Mouse (Mus musculus) spleen, postnatal 14 days (tissue): Measurements from ENCODE around the gene Nop10.

ENCODE experiments used
- DNase-seq, 2 experiments: peaks; one replicate each; pipeline ENCODE4 v3.0.0; 2021 to 2022; ENCODE audit warnings: low spot score in 2 of 2

Nop10 gene

DNA sequence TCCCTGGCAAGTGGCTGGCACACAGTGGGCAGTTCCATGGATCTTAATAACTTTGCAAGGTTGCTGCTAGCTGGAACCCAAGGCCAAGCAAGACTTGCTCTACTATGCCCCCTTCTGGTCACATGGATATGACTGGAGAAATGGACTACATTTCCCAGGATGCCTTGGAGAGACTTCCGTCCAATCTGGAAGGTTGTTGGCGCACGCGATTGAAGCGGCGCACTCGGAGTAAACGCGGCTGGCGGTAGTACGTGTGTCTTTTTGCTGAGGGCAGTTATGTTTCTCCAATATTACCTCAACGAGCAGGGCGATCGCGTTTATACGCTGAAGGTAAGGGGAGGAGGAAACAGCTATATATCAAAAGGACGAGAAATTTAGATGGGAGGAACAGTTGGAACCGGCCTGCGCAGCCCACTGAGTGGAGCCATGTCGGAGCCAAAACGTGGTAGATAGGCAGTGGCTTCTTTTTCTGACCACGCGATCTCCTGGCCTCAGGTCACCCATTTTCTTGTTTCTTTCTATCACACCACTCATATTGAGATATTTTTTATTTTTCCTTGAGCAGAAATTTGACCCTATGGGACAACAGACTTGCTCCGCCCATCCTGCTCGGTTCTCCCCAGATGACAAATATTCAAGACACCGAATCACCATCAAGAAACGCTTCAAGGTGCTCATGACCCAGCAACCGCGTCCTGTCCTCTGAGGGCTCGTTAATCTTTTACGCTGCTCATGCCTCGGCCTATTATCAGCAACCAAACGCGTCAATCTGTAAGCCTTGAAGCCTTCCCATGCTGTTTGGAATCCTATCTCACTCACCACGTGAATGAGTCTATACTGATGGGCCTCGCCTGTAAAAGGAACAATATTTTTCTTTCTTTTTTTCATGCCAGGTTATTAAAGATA, at the start of gene Nop10:
TSS of gene Nop10 (plus strand) at position 179 of the 906 bp plus-strand sequence.
- peak; percentile 53 to 77 for DNase-seq

DNA sequence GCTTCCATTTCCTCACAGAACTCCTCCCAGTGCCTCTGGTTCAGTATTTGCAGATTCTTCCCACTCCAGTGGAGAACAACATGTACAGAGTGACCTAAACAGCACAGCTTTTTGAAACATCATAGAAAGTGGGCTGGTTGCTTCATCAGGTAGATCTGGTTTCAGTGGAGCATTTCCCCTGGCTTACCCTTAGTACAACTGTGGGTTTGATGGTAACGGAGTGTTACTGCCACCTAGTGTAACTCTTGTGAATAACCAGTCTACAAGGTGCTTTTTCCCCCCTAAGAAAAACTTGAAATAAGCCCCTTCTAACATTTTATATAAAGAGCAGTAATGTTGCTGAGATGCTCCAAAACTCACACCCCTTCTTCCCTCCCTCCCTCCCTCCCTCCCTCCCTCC, 45.7 kb upstream of the Nop10 start:
- DNase-seq = no peak

DNA sequence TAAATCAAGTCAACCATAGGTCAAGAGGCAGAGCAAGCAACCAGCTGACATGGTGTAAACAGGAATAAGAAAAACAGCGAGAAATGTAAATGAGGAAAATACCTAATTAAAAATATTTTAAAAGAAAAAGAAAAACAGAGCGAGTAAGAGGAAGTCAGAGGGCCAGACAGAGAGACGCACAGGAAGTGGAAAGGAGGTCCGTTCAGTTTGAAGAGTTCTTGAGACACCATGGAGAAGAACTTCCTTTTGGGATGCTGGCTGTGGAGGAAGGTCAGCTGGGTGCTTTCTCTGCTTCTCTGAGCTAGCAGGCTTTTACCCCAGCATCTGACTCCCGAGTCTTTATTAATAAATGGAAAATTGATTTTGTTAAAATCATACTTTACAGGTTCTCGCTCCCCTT, 44.1 kb upstream of the Nop10 start:
- DNase-seq = no peak

DNA sequence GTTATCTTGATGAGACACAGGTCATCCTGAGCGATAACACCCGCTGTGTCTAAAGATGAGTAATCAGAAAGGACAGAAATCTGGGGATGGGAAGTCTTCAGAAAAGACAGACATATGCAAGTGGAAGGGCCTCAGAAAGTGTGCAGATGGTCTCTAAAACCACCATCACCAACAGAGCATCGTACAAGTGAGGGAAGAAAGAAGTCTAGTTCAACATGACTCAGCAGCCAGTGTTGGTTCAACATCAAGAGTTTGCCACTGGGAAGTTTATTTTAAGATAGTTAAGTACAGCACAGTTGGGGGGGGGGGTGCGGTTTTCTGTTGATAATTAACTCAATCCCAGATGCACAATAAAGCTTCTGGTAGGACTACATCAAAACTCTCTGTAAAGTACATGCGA, 40.8 kb upstream of the Nop10 start:
- DNase-seq = no peak

DNA sequence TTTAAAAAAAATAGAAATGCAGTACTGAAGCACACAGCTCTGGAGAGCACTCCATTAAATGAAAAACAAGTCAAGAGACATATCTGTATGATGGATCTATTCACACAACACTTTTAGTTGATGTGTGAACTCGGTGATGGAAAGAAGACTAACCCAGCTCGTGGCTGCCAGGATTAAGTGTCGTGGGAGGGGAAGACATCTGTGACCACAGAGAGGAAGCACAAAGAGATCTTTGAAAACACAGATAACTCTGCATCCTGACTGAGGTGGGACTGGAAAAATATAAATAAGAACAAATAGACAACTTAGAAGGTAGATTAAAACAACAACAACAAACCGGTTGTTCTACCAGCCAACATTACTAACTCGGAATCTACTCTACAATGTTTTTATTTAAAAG, 39.1 kb upstream of the Nop10 start:
- no peak for DNase-seq

DNA sequence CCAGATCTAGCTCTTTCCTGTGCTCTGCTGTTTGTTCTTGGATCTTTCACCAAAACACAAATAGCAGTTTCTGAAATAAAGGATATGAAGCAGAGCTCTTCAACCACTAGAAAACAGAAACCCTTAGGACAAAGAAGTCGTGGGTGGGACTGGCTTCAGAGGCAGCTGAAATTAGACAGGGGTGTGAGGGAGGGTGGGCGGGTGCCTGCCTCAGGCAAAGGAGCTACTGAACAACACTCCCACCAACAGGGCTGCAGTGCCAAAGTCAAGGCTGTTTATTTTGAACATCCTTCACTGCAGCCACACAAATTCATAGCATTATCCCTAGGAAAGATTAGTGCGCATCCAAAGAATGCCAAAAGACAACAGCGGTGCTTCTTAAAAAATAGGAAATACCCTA, 37.4 kb upstream of the Nop10 start:
- no peak for DNase-seq

DNA sequence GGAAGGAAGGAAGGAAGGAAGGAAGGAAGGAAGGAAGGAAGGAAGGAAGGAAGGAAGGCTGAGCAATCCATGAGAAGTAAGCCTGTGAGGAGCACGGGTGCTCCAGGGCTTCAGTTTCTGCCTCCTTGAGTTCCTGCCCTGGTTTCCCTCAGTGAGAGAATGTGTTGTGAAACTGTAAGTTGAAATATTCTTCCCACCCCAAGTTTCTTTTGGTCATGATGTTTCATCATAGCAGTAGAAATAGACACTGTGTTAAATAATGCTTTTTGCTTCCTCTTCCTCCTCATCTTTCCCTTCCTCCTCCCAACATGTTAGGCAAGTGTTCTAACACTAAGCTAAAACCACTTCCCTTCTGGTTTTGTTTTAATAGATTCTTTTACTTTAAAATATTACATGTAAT, 29.1 kb upstream of the Nop10 start:
- no peak for DNase-seq

DNA sequence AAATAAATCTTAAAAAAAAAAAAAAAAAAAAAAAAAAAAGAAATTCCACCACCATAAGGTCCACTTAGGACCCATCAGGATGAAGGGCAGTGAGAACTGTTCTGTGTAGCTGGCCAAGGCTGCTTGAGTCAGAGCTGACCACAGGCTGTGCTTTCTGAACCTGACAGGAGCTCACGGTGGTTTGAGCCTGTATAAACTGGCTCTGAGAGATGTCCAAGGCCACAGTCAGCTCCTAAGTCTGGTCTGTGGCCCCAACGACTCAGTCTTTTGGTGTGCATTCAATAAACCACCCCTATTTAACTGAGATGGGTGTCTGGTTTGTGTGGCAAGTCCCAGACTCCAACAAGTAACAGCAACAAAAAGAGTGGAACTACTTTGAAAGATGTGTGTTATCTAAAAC, 25.1 kb upstream of the Nop10 start:
- DNase-seq = no peak

DNA sequence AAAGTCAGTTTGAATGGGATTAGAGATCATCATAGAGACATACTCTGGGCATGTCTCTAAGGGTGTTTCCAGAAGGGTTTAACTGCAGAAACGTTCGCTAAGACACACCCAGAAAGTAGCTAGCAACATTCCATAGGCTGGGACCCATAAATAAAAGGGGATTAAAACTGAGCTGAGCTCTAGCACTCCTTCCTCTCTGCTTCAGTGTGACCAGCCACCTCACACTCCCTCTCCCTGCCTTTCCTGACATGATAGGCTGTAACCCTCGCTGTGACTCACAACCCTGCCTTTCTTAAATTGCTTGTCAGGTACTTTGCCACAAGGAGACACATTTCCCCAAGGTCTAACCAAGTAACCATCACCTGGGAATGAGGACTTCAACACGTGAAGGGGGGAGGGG, 23.7 kb upstream of the Nop10 start:
- no peak for DNase-seq

DNA sequence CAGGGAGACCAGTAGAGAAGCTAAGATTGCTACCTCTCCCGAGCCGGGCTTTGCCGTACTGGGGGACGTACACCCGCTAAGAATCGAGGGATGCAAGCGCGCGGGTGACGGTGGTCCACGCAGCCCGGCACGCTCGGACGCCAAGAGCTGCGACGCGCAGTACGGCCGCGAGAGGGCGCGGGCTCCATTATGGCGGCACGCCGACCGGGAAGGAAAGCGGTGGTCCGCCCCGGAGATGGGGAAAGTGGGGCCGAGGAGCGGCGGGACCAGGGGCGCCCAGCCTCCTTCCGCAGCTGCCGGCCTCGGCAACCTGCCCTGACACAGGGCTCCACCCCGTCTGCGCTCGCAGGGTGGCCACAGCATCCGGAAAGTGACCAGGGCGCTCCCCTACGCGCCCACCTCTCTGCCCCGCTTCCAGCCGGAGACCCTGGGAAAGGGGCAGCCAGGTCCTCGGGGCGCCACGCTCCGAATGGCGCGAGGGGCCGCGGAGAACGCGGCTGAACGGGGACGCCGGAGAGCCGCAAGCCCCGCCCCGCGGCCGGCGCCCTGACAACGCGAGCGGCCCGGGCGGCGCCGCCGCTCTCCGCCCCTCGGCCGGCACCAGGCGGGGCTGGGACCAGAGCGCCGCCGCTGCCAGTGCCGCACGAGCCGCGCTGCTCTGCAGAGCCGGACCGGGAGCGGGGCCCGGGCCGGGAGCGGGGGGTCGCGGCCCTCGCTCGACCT, 22.4 kb upstream of the Nop10 start, which contains the start of gene Lpcat4:
TSS of gene Lpcat4 (plus strand) at position 257 of the 723 bp plus-strand sequence.
- peak; percentile 72 to 84 for DNase-seq

DNA sequence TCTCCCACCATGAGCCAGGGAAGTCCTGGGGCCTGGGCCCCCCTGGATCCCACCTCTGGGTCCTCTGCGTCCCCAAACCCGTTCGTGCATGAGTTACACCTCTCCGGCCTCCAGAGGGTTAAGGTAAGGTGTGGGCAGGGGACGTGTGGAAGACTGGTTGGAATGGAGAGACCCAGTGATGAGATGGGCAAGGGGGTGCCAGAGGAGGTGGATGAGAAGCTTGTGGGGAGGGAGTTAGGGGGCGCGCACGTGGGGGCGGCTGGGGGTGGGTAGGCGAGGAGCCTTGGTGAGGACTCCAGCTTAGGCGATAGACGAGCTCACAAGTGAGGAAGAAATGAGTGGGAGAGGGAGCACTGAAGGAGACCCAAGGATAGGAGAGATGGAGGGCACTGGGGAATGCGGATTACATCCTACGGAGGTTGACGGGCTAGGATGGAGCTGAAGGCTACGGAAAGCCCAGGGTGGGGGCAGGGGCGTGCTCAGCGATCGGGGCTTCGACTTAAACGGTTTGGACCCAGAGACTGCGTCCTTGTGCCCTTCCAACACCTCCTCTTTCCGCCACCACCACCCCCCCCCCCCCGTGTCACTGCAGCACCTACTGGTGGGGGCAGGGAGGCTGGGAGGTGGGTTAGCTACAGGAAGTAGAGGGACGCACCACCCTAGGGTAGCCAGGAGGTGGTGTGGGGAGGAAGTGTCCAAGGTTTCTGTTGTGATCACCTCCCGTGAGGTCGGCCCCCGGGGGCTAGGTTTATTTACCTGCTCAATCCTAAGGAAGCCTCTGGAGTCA, 21.6 kb upstream of the Nop10 start:
- no peak for DNase-seq

DNA sequence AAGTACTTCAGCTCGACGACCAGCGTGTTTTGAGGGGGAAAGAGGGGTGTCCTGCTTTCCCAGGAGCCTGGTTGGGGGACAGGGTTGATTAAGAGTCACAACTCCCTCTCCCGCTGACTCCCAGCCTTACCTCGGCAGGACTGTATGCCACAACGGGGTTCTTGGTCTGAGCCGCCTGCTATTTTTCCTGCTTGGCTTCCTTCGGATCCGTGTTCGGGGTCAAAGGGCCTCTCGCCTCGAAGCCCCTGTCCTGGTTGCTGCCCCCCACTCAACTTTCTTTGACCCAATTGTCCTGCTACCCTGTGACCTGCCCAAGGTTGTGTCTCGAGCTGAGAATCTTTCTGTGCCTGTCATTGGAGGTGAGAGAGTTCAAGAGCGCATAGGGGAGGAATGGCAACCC, 19.9 kb upstream of the Nop10 start:
- DNase-seq = no peak

DNA sequence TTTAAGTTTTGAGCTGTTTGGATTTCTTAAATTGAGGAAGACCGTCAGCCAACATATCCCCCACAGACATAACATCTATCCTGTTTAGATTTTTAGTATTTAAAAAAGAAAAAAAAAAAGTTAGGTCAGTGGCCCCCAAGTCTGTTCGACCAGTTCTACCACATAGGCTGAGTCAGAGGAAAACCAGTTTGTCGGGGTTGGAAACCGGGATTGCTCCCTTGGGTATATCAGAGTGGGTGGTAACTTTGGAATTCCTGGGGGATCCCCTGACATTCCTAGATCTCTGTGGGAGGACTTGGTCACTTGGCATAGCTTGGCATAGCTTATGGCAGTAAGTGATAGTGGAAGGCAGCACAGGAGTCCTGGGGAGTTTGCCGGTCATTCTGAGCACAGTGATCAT, 16.4 kb upstream of the Nop10 start:
- DNase-seq = no peak

DNA sequence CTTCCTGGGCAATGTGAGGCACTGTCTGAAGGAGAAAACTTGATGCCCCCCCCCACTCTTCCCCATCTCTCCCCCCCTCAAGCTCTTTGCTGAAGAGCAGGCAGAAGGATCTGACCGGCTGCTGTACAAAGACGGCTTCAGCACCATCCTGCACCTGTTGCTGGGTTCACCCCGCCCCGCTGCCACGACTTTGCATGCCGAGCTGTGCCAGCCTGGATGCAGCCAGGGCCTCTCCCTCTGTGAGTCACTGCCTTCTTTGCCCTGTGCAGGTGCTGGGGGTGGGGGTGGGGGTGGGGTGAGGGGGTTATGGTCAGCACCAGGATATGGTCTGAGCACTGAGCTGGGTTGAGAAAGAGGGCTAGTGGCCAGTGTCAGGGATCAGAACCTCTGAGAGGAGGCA, 15.5 kb upstream of the Nop10 start:
- DNase-seq = no peak

DNA sequence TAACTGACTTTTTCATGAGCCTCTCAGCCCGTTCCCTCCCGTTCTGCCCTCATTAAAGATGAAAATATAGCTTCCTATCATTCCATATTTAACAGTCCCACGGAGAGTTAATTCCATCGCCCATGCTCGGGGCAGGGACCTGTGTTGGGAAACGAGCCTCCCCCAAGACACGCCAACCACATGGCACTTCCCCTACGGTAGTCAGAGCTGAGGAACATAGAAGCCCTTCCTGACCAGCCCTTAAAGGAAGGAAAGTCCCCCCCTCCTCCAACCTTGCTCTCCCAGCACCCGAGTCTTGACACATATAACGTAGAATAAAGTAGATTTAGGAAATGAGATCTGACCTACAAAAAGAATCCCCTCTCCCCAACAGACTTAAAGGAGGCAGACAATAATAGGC, 14.4 kb upstream of the Nop10 start:
- no peak for DNase-seq

DNA sequence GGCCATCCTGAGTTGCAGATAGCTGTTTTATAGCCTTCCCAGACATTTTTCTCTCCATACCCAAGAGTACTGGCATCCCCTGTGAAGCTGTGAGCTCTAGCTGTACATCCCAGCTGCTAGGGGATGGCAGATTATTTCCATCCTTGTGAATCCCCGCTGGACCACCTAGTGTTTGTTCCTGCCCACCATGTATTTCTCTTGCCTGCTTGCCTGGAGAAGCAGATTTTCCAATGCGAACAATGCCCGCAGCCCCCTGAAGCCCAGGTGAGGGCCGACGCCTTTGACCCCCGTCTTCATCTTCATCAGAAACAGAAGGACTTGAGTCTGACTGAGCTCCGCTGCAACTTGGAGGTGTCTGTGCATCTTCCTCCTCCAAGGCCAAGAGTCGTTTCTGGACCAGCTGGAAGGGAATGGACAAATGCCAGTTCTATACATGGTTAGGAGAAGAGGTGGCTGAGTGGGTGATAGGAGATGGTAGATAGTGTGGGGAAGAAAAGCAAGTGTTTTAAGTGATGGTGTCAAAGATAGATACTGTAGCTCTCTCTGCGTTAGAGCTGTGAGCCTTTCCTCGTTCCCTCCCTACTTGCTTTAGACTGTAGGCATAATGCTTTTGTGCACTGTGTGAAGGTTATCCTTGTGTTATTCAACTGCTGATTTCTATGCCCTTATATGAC, 11.8 kb upstream of the Nop10 start:
- no peak for DNase-seq

DNA sequence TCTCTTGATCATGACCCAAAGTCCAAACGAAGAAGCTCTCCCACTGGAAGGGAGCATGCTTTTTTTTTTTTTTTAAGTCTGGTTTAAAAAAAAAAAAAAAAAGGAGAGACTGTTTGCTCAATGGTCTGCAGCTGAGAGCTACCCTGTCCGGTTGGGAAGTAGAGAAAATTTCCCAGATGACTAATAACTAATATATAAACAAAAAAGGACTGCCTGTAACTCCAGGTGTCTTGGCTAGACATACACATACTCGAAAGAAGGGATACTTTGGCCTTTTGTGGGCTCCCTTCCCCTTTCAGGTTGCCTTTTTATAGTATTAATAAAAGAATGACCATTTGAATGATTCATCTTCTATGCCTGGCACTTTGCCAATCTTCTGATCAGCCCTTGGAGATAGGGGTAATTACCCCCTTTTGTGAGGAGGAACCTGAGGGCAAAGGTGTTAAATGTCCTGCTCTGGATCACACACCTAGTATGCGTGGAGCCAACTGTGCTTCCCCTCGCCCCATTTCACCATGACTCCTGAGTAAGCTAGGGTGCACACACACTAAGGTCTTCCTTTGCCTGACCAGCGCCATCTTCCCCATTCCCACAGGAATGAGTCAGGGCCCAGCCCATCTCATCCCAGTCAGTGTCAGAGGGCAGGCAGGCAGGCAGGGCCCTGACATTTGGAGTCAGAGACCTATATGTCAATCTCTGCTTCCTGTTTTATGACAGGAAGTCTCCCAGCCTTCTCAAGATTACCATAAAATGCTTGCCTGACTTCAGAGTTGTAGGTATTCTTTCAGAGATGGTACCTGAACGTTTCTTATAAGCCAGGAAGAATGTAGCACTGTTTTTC, 6.8 kb upstream of the Nop10 start:
- no peak for DNase-seq

DNA sequence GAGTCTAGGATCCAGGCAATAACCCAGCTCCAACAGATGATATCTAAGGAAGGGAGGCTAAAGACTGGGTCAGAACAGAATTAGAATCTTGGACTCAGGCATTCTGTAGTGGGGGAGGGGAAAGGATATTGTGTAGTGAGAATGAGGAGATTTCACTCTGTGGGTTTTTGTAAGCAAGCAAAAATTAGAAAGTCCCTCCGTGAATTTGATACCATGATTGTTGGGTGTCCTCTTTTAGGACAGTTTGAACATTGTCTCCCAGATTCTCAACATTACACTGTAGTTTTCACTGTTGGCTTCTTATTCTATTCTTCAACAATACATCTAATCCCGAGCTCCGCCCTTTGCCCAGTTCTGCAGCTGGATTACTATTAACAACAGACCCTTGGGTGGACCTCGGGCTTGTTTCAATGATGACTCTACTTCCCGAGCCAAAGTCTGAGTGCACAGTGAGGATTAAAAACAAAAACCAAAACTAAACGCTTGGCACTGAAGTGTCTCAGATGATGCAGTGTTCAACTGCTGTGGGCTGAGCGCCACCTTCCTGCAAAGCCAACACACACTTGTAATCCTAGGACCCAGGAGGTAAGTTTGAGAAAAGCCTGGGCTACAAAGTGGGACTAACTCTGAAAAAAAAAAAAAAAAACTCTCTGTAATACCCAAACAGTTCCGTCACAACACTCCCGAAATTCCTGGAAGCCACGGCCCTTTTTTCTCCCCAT, 2.3 kb upstream of the Nop10 start, which contains the start of gene Nutm1:
TSS of gene Nutm1 (minus strand) at position 51 of the 722 bp plus-strand sequence.
- no peak for DNase-seq

DNA sequence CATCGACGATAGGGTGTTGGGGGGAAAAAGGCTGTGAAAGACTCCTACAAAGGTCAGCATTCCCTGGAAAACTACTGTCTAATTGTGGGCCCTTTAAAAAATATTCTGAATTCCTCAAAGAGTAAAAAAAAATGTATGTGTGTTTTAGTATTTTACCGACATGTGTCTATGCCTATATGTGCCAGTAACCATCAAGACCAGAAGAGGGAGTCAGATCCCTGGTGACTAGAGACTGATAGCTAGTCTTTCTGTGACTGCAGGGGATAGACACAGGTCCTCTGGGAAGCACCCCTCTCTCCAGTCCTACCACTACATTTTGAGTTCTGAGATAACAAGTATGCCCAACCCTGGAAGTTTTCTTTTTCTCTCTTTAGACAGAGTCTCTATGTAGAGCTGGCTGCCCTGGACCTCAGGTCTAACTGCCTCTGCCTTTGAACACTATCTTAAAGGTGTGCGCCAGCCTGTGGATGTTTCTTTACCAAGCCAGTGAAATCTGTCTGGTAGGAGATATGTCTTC, 1.1 kb downstream of the Nop10 start:
- DNase-seq = no peak

DNA sequence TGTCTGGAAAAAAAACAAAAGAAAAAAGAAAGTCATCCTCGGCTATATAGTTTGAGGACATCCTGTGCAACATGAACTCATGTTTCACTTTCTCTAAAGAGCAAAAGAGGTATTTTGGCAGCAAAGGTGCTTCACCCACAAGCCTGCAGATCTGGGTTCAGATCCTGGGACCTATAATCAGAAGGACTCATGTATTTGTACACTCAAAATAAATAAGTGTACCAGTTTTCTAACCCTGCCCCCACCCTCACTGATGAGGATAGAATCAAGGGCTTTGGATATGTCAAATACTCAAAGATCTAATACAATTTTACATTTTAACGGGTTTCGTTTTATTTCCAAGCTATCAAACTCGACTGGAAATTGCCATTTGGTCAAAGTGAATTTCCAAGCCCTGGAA, 2.6 kb downstream of the Nop10 start:
- DNase-seq = no peak
